Mouse (Mus musculus): ENCODE measurements around the gene Zfp873.
"Not testable (repeated sequence)": the region's sequence is repeated elsewhere in the genome, so short reads cannot be mapped to it uniquely, and the experiment has no call there.

- TF ChIP-seq CTCF, EP300 (IDR thresholded peaks at IDR 0.05; ENCODE audit: low read depth): not testable (repeated sequence)
Observed at GRCm38 (mm10) chr10:82082728-82083621, 35.1 kb downstream of the Zfp873 start, which contains the start of gene BC024063.
